Mouse (Mus musculus) bone marrow, adult 2 months (tissue): Measurements from ENCODE around the gene Ankrd55. TPM values are rescaled to one million over a fixed set of nuclear protein-coding genes. Genes with fewer than 3 reads are reported as not detected.

Source experiments
- H3K27ac ChIP-seq: fragments of 200-500 bp; 2 replicates; pipeline ENCODE4 v1.5.1; 2012; ENCODE audit warnings: low read depth, mild to moderate bottlenecking, control low read depth, inconsistent platforms, low read length; ENCODE audit not compliant: control insufficient read depth, poor library complexity, insufficient read depth
- H3K4me1 ChIP-seq: fragments of 200-500 bp; 2 replicates; pipeline ENCODE4 v1.6.1; 2011; ENCODE audit warnings: low read length; ENCODE audit not compliant: control insufficient read depth, insufficient read depth
- H3K4me3 ChIP-seq: fragments of 200-500 bp; replicated peaks from 2 replicates; pipeline ENCODE3; 2011; ENCODE audit warnings: mild to moderate bottlenecking, low read depth, low read length, control low read depth; ENCODE audit not compliant: control insufficient read depth
- CTCF ChIP-seq: fragments of 200-500 bp; IDR thresholded peaks from 2 replicates; pipeline ENCODE4 v1.5.1; 2011; ENCODE audit warnings: low read length, control low read depth; ENCODE audit not compliant: control insufficient read depth, insufficient read depth
- POLR2A ChIP-seq: fragments of 200-500 bp; IDR thresholded peaks from 2 replicates; pipeline ENCODE4 v1.6.1; 2011; ENCODE audit warnings: low read depth, mild to moderate bottlenecking, control low read depth, low read length, borderline replicate concordance; ENCODE audit not compliant: control insufficient read depth
- WGBS: fragments of 180-500 bp; shearing (Covaris S2); methylation state at CpG from one replicate; pipeline ENCODE4 v1.1.7; 2018; 5-methylcytosine and 5-hydroxymethylcytosine counted together
- polyA plus RNA-seq: library from polyadenylated mRNA; stranded (reverse); fragments of >200 nt; gene quantifications from 2 replicates; pipeline ENCODE4 v1.2.4, GENCODE M21; 2011; ENCODE audit warnings: low replicate concordance; ENCODE audit not compliant: missing spikeins, insufficient read depth, insufficient read length

Gene Ankrd55
- 0.40 TPM in 1 of 2 replicates, not detected in the other for polyA plus RNA-seq

- Histone ChIP-seq H3K27ac (no peak within 1 kb of the TSS), H3K4me1 (no peaks in the 10 kb centered on the region), H3K4me3 (no peak within 1 kb of the TSS)
- TF ChIP-seq POLR2A (no peak), CTCF (no peak)
- 22% methylated on average over 22 of the region's 22 CpGs for WGBS
Observed at GRCm38 (mm10) chr13:112288225-112289178, at the start of gene Ankrd55. Ankrd55 (plus strand) TSS chr13:112288451.

- Histone ChIP-seq H3K27ac (no peak overlapping the region), H3K4me1 (no peaks in the 10 kb centered on the region), H3K4me3 (no peak overlapping the region)
- 83% methylated on average over 2 of the region's 2 CpGs for WGBS
- TF ChIP-seq POLR2A, result no peak
- no peak for TF ChIP-seq CTCF
Observed at GRCm38 (mm10) chr13:112239239-112239638, 49.0 kb upstream of the Ankrd55 start.

GRCm38 (mm10) chr13:112241431-112241830, 46.8 kb upstream of the Ankrd55 start:
- Histone ChIP-seq H3K4me3 (no peak overlapping the region), H3K4me1 (no peaks in the 10 kb centered on the region), H3K27ac (no peak overlapping the region)
- no peak for TF ChIP-seq POLR2A
- no peak for TF ChIP-seq CTCF
- 66% methylated on average over 8 of the region's 8 CpGs for WGBS

GRCm38 (mm10) chr13:112245131-112245530, 43.1 kb upstream of the Ankrd55 start:
- 77% methylated on average over 5 of the region's 5 CpGs for WGBS
- Histone ChIP-seq H3K4me1 (no peaks in the 10 kb centered on the region), H3K27ac (no peak overlapping the region), H3K4me3 (no peak overlapping the region)
- TF ChIP-seq POLR2A (no peak), CTCF (no peak)

GRCm38 (mm10) chr13:112251433-112251832, 36.8 kb upstream of the Ankrd55 start:
- no peak for TF ChIP-seq POLR2A
- no peak for TF ChIP-seq CTCF
- Histone ChIP-seq H3K27ac (no peak overlapping the region), H3K4me3 (no peak overlapping the region), H3K4me1 (no peaks in the 10 kb centered on the region)
- WGBS, result 53% methylated on average over 2 of the region's 2 CpGs

- H3K4me1 ChIP-seq, result no peaks in the 10 kb centered on the region
- TF ChIP-seq CTCF (no peak), POLR2A (no peak)
- no peak overlapping the region for H3K4me3 ChIP-seq
- H3K27ac ChIP-seq, result no peak overlapping the region
- WGBS, result 60% methylated on average over 3 of the region's 3 CpGs
Observed at GRCm38 (mm10) chr13:112252012-112252411, 36.2 kb upstream of the Ankrd55 start.

GRCm38 (mm10) chr13:112252991-112253620, 35.1 kb upstream of the Ankrd55 start:
- TF ChIP-seq POLR2A (no peak), CTCF (no peak)
- 87% methylated on average over 13 of the region's 13 CpGs for WGBS
- Histone ChIP-seq H3K27ac (no peak overlapping the region), H3K4me1 (no peaks in the 10 kb centered on the region), H3K4me3 (no peak overlapping the region)

- no peak overlapping the region for H3K4me3 ChIP-seq
- H3K4me1 ChIP-seq, result no peaks in the 10 kb centered on the region
- TF ChIP-seq CTCF, result no peak
- TF ChIP-seq POLR2A, result no peak
- H3K27ac ChIP-seq, result no peak overlapping the region
- WGBS, result 91% methylated on average over 8 of the region's 8 CpGs
Observed at GRCm38 (mm10) chr13:112254116-112254515, 34.1 kb upstream of the Ankrd55 start.

GRCm38 (mm10) chr13:112255862-112256261, 32.4 kb upstream of the Ankrd55 start:
- Histone ChIP-seq H3K27ac (no peak overlapping the region), H3K4me3 (no peak overlapping the region), H3K4me1 (no peaks in the 10 kb centered on the region)
- 76% methylated on average over 5 of the region's 5 CpGs for WGBS
- no peak for TF ChIP-seq CTCF
- no peak for TF ChIP-seq POLR2A
